Mouse (Mus musculus) brain, embryonic 14.5 days (tissue): Measurements from ENCODE around the gene Zdhhc18.

Experiments used
- CTCF ChIP-seq: fragments of 200-500 bp; IDR thresholded peaks from 2 replicates; pipeline ENCODE4 v1.5.1; 2012; ENCODE audit warnings: inconsistent platforms, mild to moderate bottlenecking, moderate library complexity, borderline replicate concordance; ENCODE audit not compliant: insufficient read depth, insufficient read length; ENCODE audit errors: extremely low read depth
- POLR2A ChIP-seq: fragments of 200-500 bp; IDR thresholded peaks from 2 replicates; pipeline ENCODE4 v1.6.1; 2012; ENCODE audit warnings: mild to moderate bottlenecking, inconsistent platforms, borderline replicate concordance; ENCODE audit not compliant: poor library complexity, insufficient read depth, insufficient read length, severe bottlenecking; ENCODE audit errors: extremely low read depth

DNA sequence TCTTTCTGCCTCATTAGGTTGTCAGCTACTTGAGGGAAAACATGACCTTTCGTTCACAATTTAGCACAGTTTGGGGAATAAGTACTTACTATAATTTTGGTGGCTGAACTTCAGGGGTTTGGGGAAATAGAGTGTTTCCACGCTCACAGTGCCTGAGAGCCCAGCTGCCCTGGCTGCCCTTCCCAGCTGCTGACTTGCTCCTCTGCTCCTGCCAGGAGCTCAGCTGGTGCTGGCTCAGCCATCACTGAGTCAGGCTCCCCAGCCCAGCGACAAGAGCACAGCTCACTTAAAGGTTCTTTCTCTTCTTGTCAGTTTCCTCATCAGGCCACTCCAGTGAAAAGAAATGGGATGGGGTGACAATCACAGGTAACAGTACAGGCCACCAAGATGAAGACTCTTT is 18.6 kb upstream of the Zdhhc18 start:
- TF ChIP-seq CTCF (no peak), POLR2A (no peak)
